Mouse (Mus musculus) lung, postnatal 4 days (tissue): ENCODE data around the gene Hoxb6.
A peak's percentile ranks its signal among the peaks of the same experiment; 100 is the strongest.

Source experiments
- DNase-seq, 2 experiments: peaks; one replicate each; pipeline ENCODE4 v3.0.0; 2021

Hoxb6 gene

GRCm38 (mm10) chr11:96270996-96271540 lies 21.2 kb upstream of the Hoxb6 start, which contains the start of gene Hoxb9:
Hoxb9 (plus strand) TSS chr11:96271457.
- no peak for DNase-seq

GRCm38 (mm10) chr11:96271541-96272011 lies 20.7 kb upstream of the Hoxb6 start:
- DNase-seq, result peak in 1 of 2 experiments; percentile 41

- DNase-seq, result no peak
Measured at GRCm38 (mm10) chr11:96272024-96272921, 20.0 kb upstream of the Hoxb6 start.

GRCm38 (mm10) chr11:96274428-96274827 lies 17.8 kb upstream of the Hoxb6 start:
- DNase-seq, result no peak

GRCm38 (mm10) chr11:96275896-96276295 lies 16.4 kb upstream of the Hoxb6 start:
- no peak for DNase-seq

GRCm38 (mm10) chr11:96277151-96278044 lies 14.9 kb upstream of the Hoxb6 start:
- no peak for DNase-seq

GRCm38 (mm10) chr11:96278324-96278723 lies 14.0 kb upstream of the Hoxb6 start:
- no peak for DNase-seq

- DNase-seq, result peak; percentile 85 to 89
Measured at GRCm38 (mm10) chr11:96278773-96279172, 13.5 kb upstream of the Hoxb6 start.

- no peak for DNase-seq
Measured at GRCm38 (mm10) chr11:96279421-96280233, 12.6 kb upstream of the Hoxb6 start.

GRCm38 (mm10) chr11:96280399-96281378 lies 11.6 kb upstream of the Hoxb6 start:
- DNase-seq, result no peak

GRCm38 (mm10) chr11:96281396-96281795 lies 10.9 kb upstream of the Hoxb6 start:
- no peak for DNase-seq

- no peak for DNase-seq
Measured at GRCm38 (mm10) chr11:96281855-96282570, 10.3 kb upstream of the Hoxb6 start, which contains the start of gene Hoxb8. Hoxb8 (plus strand) TSS chr11:96281905.

- no peak for DNase-seq
Measured at GRCm38 (mm10) chr11:96282795-96283430, 9.4 kb upstream of the Hoxb6 start.

- DNase-seq, result peak; percentile 64 to 82
Measured at GRCm38 (mm10) chr11:96284041-96284749, 8.1 kb upstream of the Hoxb6 start.

GRCm38 (mm10) chr11:96284774-96285734 lies 7.2 kb upstream of the Hoxb6 start:
- DNase-seq, result peak in 1 of 2 experiments; percentile 49

GRCm38 (mm10) chr11:96285771-96286738 lies 6.2 kb upstream of the Hoxb6 start, which contains the start of gene Hoxb7:
Hoxb7 (plus strand) TSS chr11:96286623.
- peak; percentile 47 to 62 for DNase-seq
